Mouse (Mus musculus) heart, adult 2 months (tissue): ENCODE data around the gene Gm2042. TPM values are rescaled to one million over a fixed set of nuclear protein-coding genes. Genes with fewer than 3 reads are reported as not detected.
"Not testable (repeated sequence)": the region's sequence is repeated elsewhere in the genome, so short reads cannot be mapped to it uniquely, and the experiment has no call there.

Experiments
- DNase-seq, 2 experiments: peaks; one replicate each; pipeline ENCODE4 v3.0.0; 2021
- H3K27ac ChIP-seq: fragments of 200-600 bp; 2 replicates; pipeline ENCODE4 v1.8.1; 2022
- H3K27me3 ChIP-seq: fragments of 200-500 bp; 2 replicates; pipeline ENCODE4 v1.6.1; 2012; ENCODE audit warnings: mild to moderate bottlenecking, low read length, inconsistent platforms, mixed read lengths; ENCODE audit not compliant: control insufficient read depth, insufficient read depth
- H3K36me3 ChIP-seq: fragments of 200-500 bp; 2 replicates; pipeline ENCODE4 v1.6.1; 2012; ENCODE audit warnings: low read length, inconsistent platforms; ENCODE audit not compliant: control insufficient read depth, insufficient read depth
- H3K4me1 ChIP-seq: fragments of 200-500 bp; 2 replicates; pipeline ENCODE4 v1.6.1; 2011; ENCODE audit warnings: low read length; ENCODE audit not compliant: control insufficient read depth, insufficient read depth
- H3K4me3 ChIP-seq: fragments of 200-600 bp; 2 replicates; pipeline ENCODE4 v1.8.1; 2022
- H3K79me2 ChIP-seq: fragments of 200-500 bp; replicated peaks from 2 replicates; pipeline ENCODE4 v1.6.1; 2012; ENCODE audit warnings: mild to moderate bottlenecking, inconsistent platforms, low read length, moderate library complexity, mixed read lengths; ENCODE audit not compliant: control insufficient read depth, insufficient read depth
- H3K9ac ChIP-seq: fragments of 200-500 bp; 2 replicates; pipeline ENCODE4 v1.6.1; 2012; ENCODE audit warnings: low read depth, mild to moderate bottlenecking, control low read depth, inconsistent platforms, low read length, mixed read lengths
- WGBS: fragments of 180-500 bp; shearing (Covaris S2); methylation state at CpG from one replicate; pipeline ENCODE4 v1.1.7; 2018; 5-methylcytosine and 5-hydroxymethylcytosine counted together
- intact Hi-C: fragments of 180-260 bp; cut with DNase I; formaldehyde crosslinking; loops from one replicate; pipeline ENCODE4 v1.15.1; 2025
- long read RNA-seq: library from polyadenylated mRNA; stranded (forward); transcript quantifications from one replicate; pipeline ENCODE4 v2.0.0, GENCODE M21; 2021
- polyA plus RNA-seq: library from polyadenylated mRNA; depleted of rRNA; stranded (reverse); fragments of >200 nt; gene quantifications from 2 replicates; pipeline ENCODE4 v1.2.3, GENCODE M21; 2012; rRNA removed
- total RNA-seq, 2 experiments: library from RNA; stranded (reverse); gene quantifications; 2 replicates each; pipeline ENCODE4 v1.2.3; 2021

The Gm2042 gene
- total RNA-seq (not detected), polyA plus RNA-seq (not detected in 2 replicates)
- long read RNA-seq: 0 reads

- H3K27ac ChIP-seq, H3K79me2 ChIP-seq, intact Hi-C loops, DNase-seq, H3K36me3 ChIP-seq, H3K27me3 ChIP-seq, H3K4me1 ChIP-seq, H3K9ac ChIP-seq, H3K4me3 ChIP-seq: not testable (repeated sequence)
- 61% methylated on average over 2 of the region's 2 CpGs for WGBS
Observed at GRCm38 (mm10) chr12:87953780-87954179, at the start of gene Gm2042. Gm2042 (plus strand) TSS chr12:87954080.

- DNase-seq, H3K4me1 ChIP-seq, H3K27ac ChIP-seq, H3K4me3 ChIP-seq, H3K9ac ChIP-seq, H3K36me3 ChIP-seq, H3K79me2 ChIP-seq, H3K27me3 ChIP-seq, intact Hi-C loops: not testable (repeated sequence)
- 67% methylated on average over 2 of the region's 2 CpGs for WGBS
Observed at GRCm38 (mm10) chr12:87919721-87920120, 34.2 kb upstream of the Gm2042 start, which contains the start of gene Gm2035. Gm2035 (minus strand) TSS chr12:87919857.

- DNase-seq, H3K4me1 ChIP-seq, H3K79me2 ChIP-seq, H3K27me3 ChIP-seq, H3K27ac ChIP-seq, H3K9ac ChIP-seq, intact Hi-C loops, H3K36me3 ChIP-seq, H3K4me3 ChIP-seq: not testable (repeated sequence)
Observed at GRCm38 (mm10) chr12:87984000-87984399, 30.1 kb downstream of the Gm2042 start.

GRCm38 (mm10) chr12:88004118-88004517 is 50.2 kb downstream of the Gm2042 start:
- H3K4me3 ChIP-seq, H3K9ac ChIP-seq, H3K27ac ChIP-seq, H3K36me3 ChIP-seq, DNase-seq, H3K79me2 ChIP-seq, intact Hi-C loops, H3K4me1 ChIP-seq, H3K27me3 ChIP-seq: not testable (repeated sequence)
- 52% methylated on average over 3 of the region's 3 CpGs for WGBS

Other genes starting within 250 kb of the Gm2042 start
- not detected for gene Gm21319, start 178.3 kb upstream of the Gm2042 start, total RNA-seq
- not detected in 2 replicates for gene Gm21319, start 178.3 kb upstream of the Gm2042 start, polyA plus RNA-seq
- not detected for gene Gm21936, start 158.6 kb upstream of the Gm2042 start, total RNA-seq
- gene Gm21936, start 158.6 kb upstream of the Gm2042 start, polyA plus RNA-seq: not detected in 2 replicates
- gene BB287469, start 137.5 kb upstream of the Gm2042 start, total RNA-seq: not detected
- gene BB287469, start 137.5 kb upstream of the Gm2042 start, polyA plus RNA-seq: not detected in 2 replicates
- gene Gm2001, start 111.7 kb upstream of the Gm2042 start, total RNA-seq: not detected
- not detected in 2 replicates for gene Gm2001, start 111.7 kb upstream of the Gm2042 start, polyA plus RNA-seq
- not detected for gene Gm2016, start 80.0 kb upstream of the Gm2042 start, total RNA-seq
- not detected in 2 replicates for gene Gm2016, start 80.0 kb upstream of the Gm2042 start, polyA plus RNA-seq
- gene Gm2022, start 58.7 kb upstream of the Gm2042 start, total RNA-seq: not detected
- not detected in 2 replicates for gene Gm2022, start 58.7 kb upstream of the Gm2042 start, polyA plus RNA-seq
- not detected for gene Gm2035, start 34.2 kb upstream of the Gm2042 start, total RNA-seq
- gene Gm2035, start 34.2 kb upstream of the Gm2042 start, polyA plus RNA-seq: not detected in 2 replicates
- not detected for gene Gm2075, start 57.8 kb downstream of the Gm2042 start, total RNA-seq
- gene Gm2075, start 57.8 kb downstream of the Gm2042 start, polyA plus RNA-seq: not detected in 2 replicates
- not detected for gene Gm6803, start 64.7 kb downstream of the Gm2042 start, total RNA-seq
- gene Gm6803, start 64.7 kb downstream of the Gm2042 start, polyA plus RNA-seq: not detected in 2 replicates
- not detected for gene Gm2056, start 72.9 kb downstream of the Gm2042 start, total RNA-seq
- gene Gm2056, start 72.9 kb downstream of the Gm2042 start, polyA plus RNA-seq: not detected in 2 replicates
- gene Gm16368, start 129.6 kb downstream of the Gm2042 start, total RNA-seq: not detected
- not detected in 2 replicates for gene Gm16368, start 129.6 kb downstream of the Gm2042 start, polyA plus RNA-seq
- not detected for gene Gm10436, start 228.0 kb downstream of the Gm2042 start, total RNA-seq
- not detected in 2 replicates for gene Gm10436, start 228.0 kb downstream of the Gm2042 start, polyA plus RNA-seq